Mouse (Mus musculus) MEL (cell line): ENCODE measurements around the gene Rabggta. TPM values are rescaled to one million over a fixed set of nuclear protein-coding genes. Genes with fewer than 3 reads are reported as not detected.

ENCODE experiments used
- DNase-seq: peaks from one replicate; pipeline ENCODE4 v3.0.0; 2011; ENCODE audit warnings: low read depth, low spot score
- H3K27ac ChIP-seq: 2 replicates; pipeline ENCODE4 v1.5.1; 2012; ENCODE audit warnings: low read depth, mild to moderate bottlenecking, control low read depth, low read length, moderate library complexity; ENCODE audit not compliant: control insufficient read depth
- H3K27me3 ChIP-seq, 2 experiments: fragments of 150-350 bp in 1 of 2; sonication (generic) in 1 of 2; 2 replicates each; pipeline ENCODE4 v1.6.1; 2012; ENCODE audit warnings: low read length in 2 of 2, mild to moderate bottlenecking in 2 of 2, improper control_type of control experiment in 1 of 2, moderate library complexity in 1 of 2; ENCODE audit not compliant: insufficient read depth in 2 of 2, control insufficient read depth in 1 of 2
- H3K36me3 ChIP-seq, 2 experiments: 2 replicates each; pipeline ENCODE4 v1.6.1; 2012 to 2014; ENCODE audit warnings: low read length in 2 of 2, improper control_type of control experiment in 1 of 2, inconsistent platforms in 1 of 2, mild to moderate bottlenecking in 1 of 2; ENCODE audit not compliant: insufficient read depth in 2 of 2, control insufficient read depth in 1 of 2
- H3K4me1 ChIP-seq, 2 experiments: fragments of 150-350 bp in 1 of 2; sonication (generic) in 1 of 2; 2 replicates each; pipeline ENCODE4 v1.6.1; 2012; ENCODE audit warnings: low read length in 2 of 2, improper control_type of control experiment in 1 of 2, mild to moderate bottlenecking in 1 of 2; ENCODE audit not compliant: insufficient read depth in 2 of 2, control insufficient read depth in 1 of 2
- H3K4me3 ChIP-seq, 2 experiments: fragments of 150-350 bp in 1 of 2; sonication (generic) in 1 of 2; 2 replicates each; pipeline ENCODE4 v1.5.1; 2012; ENCODE audit warnings: low read depth in 2 of 2, low read length in 2 of 2, mild to moderate bottlenecking in 2 of 2, moderate library complexity in 2 of 2, control low read depth in 1 of 2, improper control_type of control experiment in 1 of 2; ENCODE audit not compliant: control insufficient read depth in 1 of 2, insufficient read depth in 1 of 2
- H3K79me2 ChIP-seq: 2 replicates; pipeline ENCODE4 v1.6.1; 2012; ENCODE audit warnings: mild to moderate bottlenecking, low read length, moderate library complexity; ENCODE audit not compliant: control insufficient read depth, poor library complexity, insufficient read depth
- H3K9ac ChIP-seq: 2 replicates; pipeline ENCODE4 v1.6.1; 2012; ENCODE audit warnings: low read depth, mild to moderate bottlenecking, control low read depth, low read length, moderate library complexity; ENCODE audit not compliant: control insufficient read depth, poor library complexity, severe bottlenecking
- H3K9me3 ChIP-seq: fragments of 150-350 bp; sonication (generic); replicated peaks from 2 replicates; pipeline ENCODE4 v1.6.1; 2012; ENCODE audit warnings: mild to moderate bottlenecking, low read length, improper control_type of control experiment, moderate library complexity; ENCODE audit not compliant: insufficient read depth
- BHLHE40 ChIP-seq: IDR thresholded peaks from 2 replicates; pipeline ENCODE4 v1.6.1; 2012; ENCODE audit warnings: low read depth, mild to moderate bottlenecking, inconsistent platforms, low read length, improper control_type of control experiment, borderline replicate concordance
- CHD2 ChIP-seq: IDR thresholded peaks from 2 replicates; pipeline ENCODE4 v1.6.1; 2011; ENCODE audit warnings: low read length, improper control_type of control experiment
- CTCF ChIP-seq, 3 experiments: IDR thresholded peaks in 2 of 3; conservative IDR thresholded peaks in 1 of 3; 2 replicates each; pipeline ENCODE4 v1.5.1; 2011 to 2012; ENCODE audit warnings: low read length in 3 of 3, low read depth in 2 of 3, mild to moderate bottlenecking in 2 of 3, improper control_type of control experiment in 1 of 3, inconsistent platforms in 1 of 3, mixed read lengths in 1 of 3, moderate library complexity in 1 of 3; ENCODE audit not compliant: control insufficient read depth in 1 of 3, insufficient read depth in 1 of 3, poor library complexity in 1 of 3, severe bottlenecking in 1 of 3
- MXI1 ChIP-seq: IDR thresholded peaks from 2 replicates; pipeline ENCODE4 v1.6.1; 2011; ENCODE audit warnings: mild to moderate bottlenecking, low read depth, low read length, improper control_type of control experiment
- MYC ChIP-seq: IDR thresholded peaks from 2 replicates; pipeline ENCODE4 v1.6.1; 2011; ENCODE audit warnings: low read depth, mild to moderate bottlenecking, low read length, improper control_type of control experiment, moderate library complexity
- NRF1 ChIP-seq: IDR thresholded peaks from 2 replicates; pipeline ENCODE4 v1.6.1; 2014; ENCODE audit warnings: low read depth, mild to moderate bottlenecking, inconsistent platforms, low read length, improper control_type of control experiment, moderate library complexity; ENCODE audit not compliant: poor library complexity, insufficient read depth, severe bottlenecking
- POLR2A ChIP-seq, 2 experiments: IDR thresholded peaks; 2 replicates each; pipeline ENCODE4 v1.6.1; 2011 to 2012; ENCODE audit warnings: low read length in 2 of 2, mild to moderate bottlenecking in 2 of 2, control low read depth in 1 of 2, improper control_type of control experiment in 1 of 2, low read depth in 1 of 2, moderate library complexity in 1 of 2; ENCODE audit not compliant: control insufficient read depth in 1 of 2, insufficient read depth in 1 of 2, poor library complexity in 1 of 2
- POLR2AphosphoS5 ChIP-seq: IDR thresholded peaks from 2 replicates; pipeline ENCODE4 v1.6.1; 2012; ENCODE audit warnings: low read depth, borderline replicate concordance, mild to moderate bottlenecking, inconsistent platforms, low read length, moderate library complexity, mixed read lengths
- RAD21 ChIP-seq: IDR thresholded peaks from 2 replicates; pipeline ENCODE4 v1.6.1; 2011; ENCODE audit warnings: mild to moderate bottlenecking, low read depth, low read length, improper control_type of control experiment
- SMC3 ChIP-seq: IDR thresholded peaks from 2 replicates; pipeline ENCODE4 v1.6.1; 2011; ENCODE audit warnings: low read depth, low read length, improper control_type of control experiment
- TCF12 ChIP-seq: IDR thresholded peaks from 2 replicates; pipeline ENCODE4 v1.6.1; 2014; ENCODE audit warnings: low read depth, mild to moderate bottlenecking, inconsistent platforms, low read length, improper control_type of control experiment, moderate library complexity
- ZC3H11A ChIP-seq: IDR thresholded peaks from 2 replicates; pipeline ENCODE4 v1.6.1; 2012; ENCODE audit warnings: low read depth, mild to moderate bottlenecking, inconsistent platforms, low read length, improper control_type of control experiment
- ZNF384 ChIP-seq: IDR thresholded peaks from 2 replicates; pipeline ENCODE4 v1.6.1; 2012; ENCODE audit warnings: low read depth, mild to moderate bottlenecking, inconsistent platforms, low read length, improper control_type of control experiment
- polyA plus RNA-seq, 2 experiments: library from polyadenylated mRNA; stranded (reverse) in 1 of 2; unstranded in 1 of 2; fragments of >175 nt in 1 of 2; fragments of >200 nt in 1 of 2; gene quantifications; 2 replicates each; pipeline versions ENCODE4 v1.2.1 to v1.2.4; 2012; ENCODE audit warnings: low replicate concordance in 2 of 2, low read depth in 1 of 2; ENCODE audit not compliant: insufficient read length in 2 of 2, insufficient read depth in 1 of 2, missing spikeins in 1 of 2
- total RNA-seq: library from RNA; depleted of rRNA; stranded (reverse); fragments of 300-350 nt; gene quantifications from 2 replicates; pipeline ENCODE4 v1.2.3, GENCODE M21; 2012

Rabggta gene
- total and polyA plus RNA-seq, 3 experiments: 22.8 to 32.0 TPM; not detected in 1

- H3K9ac ChIP-seq: no peak within 1 kb of the TSS
- H3K4me3 ChIP-seq: no peak within 1 kb of the TSS
- H3K27ac ChIP-seq: no peak within 1 kb of the TSS
Measured at GRCm38 (mm10) chr14:55758363-55758784, 36.3 kb upstream of the Rabggta start, which contains the start of gene Cideb. TSS of gene Cideb (minus strand) at chr14:55758458.

GRCm38 (mm10) chr14:55757566-55757965 is 35.5 kb upstream of the Rabggta start:
- no peak for DNase-seq
- H3K4me1 ChIP-seq: no peaks in the 10 kb centered on the region
- H3K9ac ChIP-seq: no peak overlapping the region
- no peaks in the 10 kb centered on the region for H3K79me2 ChIP-seq
- H3K36me3 ChIP-seq: peaks cover 0 to 2% of the 10 kb centered on the region in 2 experiments; a peak in 2 of 4 replicates
- H3K27me3 ChIP-seq: no peaks in the 10 kb centered on the region
- no peak overlapping the region for H3K4me3 ChIP-seq
- no peak for TF ChIP-seq CHD2
- TF ChIP-seq NRF1: no peak
- no peak for TF ChIP-seq MXI1
- TF ChIP-seq TCF12: no peak
- no peak for TF ChIP-seq BHLHE40
- peak in 1 of 2 experiments; percentile 42; a peak in 1 of 4 replicates for TF ChIP-seq POLR2A (IDR thresholded peaks at IDR 0.05; ENCODE audit: control insufficient read depth in 1 of 2, insufficient read depth in 1 of 2, low read depth in 1 of 2, low read length in 2 of 2, poor library complexity in 1 of 2)
- TF ChIP-seq POLR2AphosphoS5: no peak
- no peak for TF ChIP-seq ZNF384
- no peak overlapping the region for H3K27ac ChIP-seq
- H3K9me3 ChIP-seq: no peaks in the 10 kb centered on the region

More at GRCm38 (mm10) chr14:55758363-55758784, 36.3 kb upstream of the Rabggta start, which contains the start of gene Cideb:
- Histone ChIP-seq H3K27me3 (no peaks in the 10 kb centered on the region), H3K79me2 (no peaks in the 10 kb centered on the region), H3K36me3 (peaks cover 0 to 2% of the 10 kb centered on the region in 2 experiments; a peak in 2 of 4 replicates), H3K4me1 (peaks cover 3 to 4% of the 10 kb centered on the region in 2 experiments; a peak in 2 of 4 replicates), H3K9me3 (no peaks in the 10 kb centered on the region)
- TF ChIP-seq ZC3H11A (peak; percentile 59; the same call in 1 of the 2 replicates), MYC (0 out of 2 replicates have a peak, but pooled peaks have one; percentile 39), CTCF (IDR thresholded peaks at IDR 0.05 in 2 of 3, conservative IDR thresholded peaks at IDR 0.05 in 1 of 3; ENCODE audit: control insufficient read depth in 1 of 3, insufficient read depth in 1 of 3, low read depth in 2 of 3, low read length in 3 of 3, poor library complexity in 1 of 3, severe bottlenecking in 1 of 3) (peak; percentile 52 to 75 (median 58)), SMC3 (peak; percentile 79), RAD21 (peak; percentile 61), MXI1 (no peak)
- DNase-seq: peak; percentile 65
